Mouse (Mus musculus): ENCODE measurements around the gene Fam124a. TPM values are rescaled to one million over a fixed set of nuclear protein-coding genes. Genes with fewer than 3 reads are reported as not detected.
A peak's percentile ranks its signal among the peaks of the same experiment; 100 is the strongest.
"Not testable (repeated sequence)": the region's sequence is repeated elsewhere in the genome, so short reads cannot be mapped to it uniquely, and the experiment has no call there.

Fam124a gene
- total RNA-seq, 4 experiments from 2014 or later = 1.3 to 3.3 (median 1.8) TPM

DNA sequence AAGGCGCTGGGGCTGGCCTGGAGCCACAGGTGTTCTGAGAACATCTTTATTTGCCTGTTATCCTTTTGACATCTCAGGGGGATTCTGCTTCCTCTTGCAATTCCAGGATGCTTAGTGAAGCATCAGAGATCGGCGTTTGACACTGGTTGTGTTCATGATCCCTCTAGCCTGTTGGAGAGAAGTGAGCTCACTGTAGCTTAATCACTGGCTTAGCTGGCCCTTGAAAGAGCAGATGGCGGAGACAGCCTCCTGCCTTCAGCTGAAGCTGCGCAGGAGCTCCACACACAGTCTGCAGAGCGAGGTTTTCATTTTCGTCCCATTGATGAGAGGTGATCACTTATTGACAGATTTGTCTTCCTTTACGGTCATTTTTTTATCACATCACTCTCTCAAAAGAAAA is 20.3 kb downstream of the Fam124a start:
- DNase-seq = no peak

DNA sequence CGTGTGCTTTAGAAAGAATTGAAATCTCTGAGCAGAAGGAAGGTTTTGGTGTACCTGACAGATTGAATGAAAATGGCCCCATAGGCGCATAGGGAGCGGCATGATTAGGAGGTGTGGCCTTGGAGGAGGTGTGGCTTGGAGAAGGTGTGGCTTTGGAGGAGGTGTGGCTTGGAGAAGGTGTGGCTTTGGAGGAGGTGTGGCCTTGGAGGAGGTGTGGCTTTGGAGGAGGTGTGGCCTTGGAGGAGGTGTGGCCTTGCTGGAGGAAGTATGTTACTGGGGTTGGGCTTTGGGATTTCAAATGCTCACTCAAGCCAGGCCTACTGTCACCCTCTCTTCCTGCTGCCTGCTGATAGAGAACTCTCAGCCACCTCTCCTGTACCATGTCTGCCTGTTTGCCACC is 25.4 kb downstream of the Fam124a start:
- no peak for DNase-seq

DNA sequence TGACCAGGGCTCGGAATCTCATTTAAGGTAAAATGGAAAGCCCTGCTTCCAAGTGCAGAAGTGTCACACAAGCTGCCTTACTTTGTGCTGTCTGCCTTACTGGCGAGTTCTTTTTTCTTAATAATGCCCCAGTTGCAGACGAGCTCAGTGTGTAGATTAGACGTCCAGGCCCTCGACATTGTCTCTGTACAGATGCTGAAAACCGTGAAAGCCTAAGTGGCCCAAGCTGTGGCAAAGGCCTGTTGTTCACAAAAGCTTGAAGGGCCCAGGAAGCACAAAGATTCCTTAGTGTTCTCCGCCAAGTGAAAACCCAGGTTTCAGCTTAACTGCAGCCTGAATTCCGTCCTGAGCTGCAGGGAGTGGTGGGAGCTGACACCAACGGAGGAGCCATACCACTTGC is 26.2 kb downstream of the Fam124a start:
- no peak for DNase-seq

DNA sequence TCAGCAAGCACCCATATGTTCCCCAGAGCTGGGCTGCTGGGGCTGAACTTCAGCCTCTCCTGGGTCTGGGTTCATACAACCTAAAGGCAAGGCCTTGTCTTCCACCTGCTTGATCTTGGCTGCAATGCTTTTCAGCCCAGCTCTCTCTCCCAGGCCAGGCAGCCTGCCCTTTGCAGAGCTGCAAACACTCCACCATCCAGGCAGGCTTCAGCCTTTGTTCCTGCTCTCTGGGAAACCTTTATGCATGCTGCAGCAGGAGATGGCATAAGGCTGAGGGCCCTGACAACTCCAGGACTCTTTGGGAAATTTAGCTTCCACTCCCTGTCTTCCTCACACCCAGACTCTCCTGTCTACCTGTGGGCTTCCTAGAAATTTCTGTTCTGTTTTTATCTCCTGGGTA is 29.1 kb downstream of the Fam124a start:
- DNase-seq = no peak

DNA sequence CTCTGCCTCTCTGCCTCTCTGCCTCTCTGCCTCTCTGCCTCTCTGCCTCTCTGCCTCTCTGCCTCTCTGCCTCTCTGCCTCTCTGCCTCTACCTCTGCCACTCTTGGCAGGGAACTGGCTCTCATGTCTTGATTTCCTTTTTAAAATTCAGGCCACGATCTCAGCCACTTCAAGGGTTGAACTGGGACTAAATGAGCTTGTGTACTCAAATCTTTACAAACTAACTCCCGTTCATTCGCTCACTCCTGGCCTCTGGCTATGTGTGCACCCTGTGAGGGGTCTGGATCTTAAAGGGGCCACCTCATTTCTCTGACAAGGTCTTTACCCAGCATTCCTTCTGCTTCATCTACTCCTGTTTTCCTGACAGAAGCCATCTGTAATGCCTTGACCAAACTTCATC is 29.8 kb downstream of the Fam124a start:
- no peak for DNase-seq

DNA sequence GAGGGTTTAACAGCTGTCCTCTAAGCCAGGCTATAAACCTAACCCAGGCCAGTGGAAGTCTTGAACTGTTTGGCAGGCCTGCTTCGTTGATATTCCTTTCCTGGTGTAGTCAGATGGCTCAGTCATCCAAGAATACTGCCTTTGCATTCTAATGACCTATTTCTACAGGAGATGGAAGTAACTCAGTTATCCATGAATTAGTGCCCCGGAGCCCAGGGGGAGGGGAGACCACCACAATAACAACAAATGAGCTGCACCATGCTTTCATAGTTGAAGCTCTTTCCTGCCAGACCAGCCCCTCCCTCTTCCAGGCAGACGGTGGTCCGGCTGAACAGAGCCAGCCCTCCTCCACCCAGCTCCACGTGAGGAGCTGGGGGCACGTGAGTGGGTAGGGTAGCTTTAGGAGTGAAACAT is 44.6 kb downstream of the Fam124a start:
- DNase-seq = no peak

DNA sequence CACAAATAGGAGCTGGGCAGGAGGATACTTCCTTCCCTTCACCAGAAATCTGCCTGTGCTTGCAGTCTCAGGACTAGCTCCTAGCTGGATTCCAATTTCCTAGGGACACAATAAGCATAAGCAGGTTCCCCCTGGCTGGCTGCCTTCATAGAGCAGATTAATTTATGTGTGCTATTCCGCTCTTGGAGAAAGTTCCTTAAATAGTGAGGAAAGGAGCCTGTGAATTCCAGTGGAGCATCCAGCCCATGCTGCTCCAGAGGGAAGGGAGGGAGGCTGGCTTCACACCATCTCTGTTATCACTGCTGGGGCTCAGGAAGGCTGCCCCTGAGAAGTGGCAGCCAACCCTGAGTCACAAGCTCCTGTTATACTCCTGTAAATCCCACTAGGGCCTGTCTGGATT is 46.7 kb downstream of the Fam124a start:
- no peak for DNase-seq

DNA sequence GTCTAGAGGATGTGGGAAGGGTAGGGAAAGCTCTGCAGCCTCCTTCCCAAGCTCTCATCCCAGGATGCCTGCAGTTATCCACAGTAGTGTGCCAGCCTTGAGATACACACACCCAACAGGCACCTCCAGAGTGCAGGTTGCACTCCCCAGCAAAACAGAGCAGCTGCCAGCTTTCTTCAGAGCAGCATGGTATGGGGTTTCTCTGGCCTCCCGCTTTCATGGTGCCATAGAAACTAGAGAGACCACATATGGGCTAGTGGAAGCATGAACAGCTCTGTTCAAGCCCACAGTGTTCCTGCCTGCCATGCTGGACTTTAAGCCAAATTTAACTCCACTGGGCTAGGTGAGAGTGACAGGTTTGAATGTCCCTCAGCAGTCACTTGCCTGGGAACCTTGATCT is 47.3 kb downstream of the Fam124a start:
- no peak for DNase-seq

DNA sequence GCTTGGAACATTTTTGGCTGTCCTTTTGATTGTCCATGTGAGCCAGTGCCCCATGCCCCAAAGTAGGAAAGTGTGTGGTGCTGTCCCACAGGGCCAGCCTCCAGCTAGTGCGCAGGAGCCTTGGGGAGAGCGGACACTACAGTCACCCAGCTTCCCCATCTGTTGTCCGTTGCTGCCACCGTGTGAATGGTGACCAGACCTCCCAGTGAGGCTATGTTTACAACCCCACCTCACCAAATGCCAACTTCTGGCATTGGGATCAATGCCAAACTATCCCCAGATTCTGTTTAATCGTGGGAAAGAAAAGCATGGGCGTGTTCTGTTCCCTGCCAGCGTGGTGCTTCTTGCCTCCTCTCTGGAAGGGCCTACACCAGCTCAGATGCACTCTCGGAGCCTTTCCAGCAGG is 52.3 kb downstream of the Fam124a start:
- peak; percentile 2 for DNase-seq

DNA sequence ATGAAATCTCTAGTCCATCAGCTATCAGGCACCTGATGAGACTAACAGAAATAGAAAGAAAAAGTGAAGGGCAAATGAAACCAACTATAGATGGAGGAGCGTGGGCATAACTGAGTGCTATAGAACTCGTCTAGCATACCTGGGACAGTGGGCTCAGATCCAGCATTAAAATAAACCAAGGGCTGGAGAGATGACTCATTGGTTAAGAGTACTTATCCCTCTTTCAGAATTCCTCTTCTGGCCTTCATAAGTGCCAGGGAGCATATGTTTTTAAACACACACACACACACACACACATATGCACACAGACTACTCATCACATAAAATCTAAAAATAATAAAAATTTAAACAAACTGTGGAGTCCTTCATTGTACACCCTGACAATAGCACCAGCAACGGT is 54.4 kb downstream of the Fam124a start:
- DNase-seq = no peak

DNA sequence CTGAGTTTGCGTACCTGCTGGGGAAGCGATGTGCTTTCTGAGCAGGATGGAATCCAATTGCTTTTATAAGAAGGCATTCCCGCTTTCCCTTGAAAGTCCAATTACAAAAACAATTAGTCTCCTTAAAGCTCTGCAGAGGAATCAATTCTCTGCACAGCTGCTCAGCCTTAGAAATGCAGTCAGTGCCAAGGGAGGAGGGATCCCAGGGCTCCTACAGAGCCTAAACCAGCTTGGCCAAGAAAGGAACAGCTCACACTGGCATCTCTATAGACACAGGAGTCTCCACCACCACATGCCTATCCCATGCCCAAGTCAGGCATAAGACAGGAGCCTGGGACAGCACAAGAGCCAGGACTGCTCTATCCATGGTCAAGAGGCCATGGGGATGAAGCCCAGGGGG is 66.9 kb downstream of the Fam124a start:
- DNase-seq = no peak

DNA sequence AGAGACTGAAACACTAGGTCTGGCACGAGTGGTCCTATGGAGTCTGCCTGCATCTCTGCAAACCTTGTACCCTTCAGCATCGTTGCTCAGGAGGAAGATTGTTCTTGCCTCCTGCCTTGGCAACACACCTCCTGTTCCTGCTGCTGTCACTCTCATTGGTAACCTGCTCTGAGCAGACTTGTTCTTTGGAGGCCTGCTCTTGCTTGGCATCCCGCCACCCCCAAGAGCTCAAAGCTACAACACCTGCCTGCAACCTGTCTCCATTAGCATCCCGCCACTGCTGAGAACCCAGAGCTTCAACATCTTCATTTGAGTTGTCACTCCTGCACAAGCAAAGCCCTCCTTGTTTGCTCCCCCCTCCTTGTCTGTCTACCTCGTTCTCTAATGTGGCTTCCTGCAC is 72.4 kb downstream of the Fam124a start:
- no peak for DNase-seq

DNA sequence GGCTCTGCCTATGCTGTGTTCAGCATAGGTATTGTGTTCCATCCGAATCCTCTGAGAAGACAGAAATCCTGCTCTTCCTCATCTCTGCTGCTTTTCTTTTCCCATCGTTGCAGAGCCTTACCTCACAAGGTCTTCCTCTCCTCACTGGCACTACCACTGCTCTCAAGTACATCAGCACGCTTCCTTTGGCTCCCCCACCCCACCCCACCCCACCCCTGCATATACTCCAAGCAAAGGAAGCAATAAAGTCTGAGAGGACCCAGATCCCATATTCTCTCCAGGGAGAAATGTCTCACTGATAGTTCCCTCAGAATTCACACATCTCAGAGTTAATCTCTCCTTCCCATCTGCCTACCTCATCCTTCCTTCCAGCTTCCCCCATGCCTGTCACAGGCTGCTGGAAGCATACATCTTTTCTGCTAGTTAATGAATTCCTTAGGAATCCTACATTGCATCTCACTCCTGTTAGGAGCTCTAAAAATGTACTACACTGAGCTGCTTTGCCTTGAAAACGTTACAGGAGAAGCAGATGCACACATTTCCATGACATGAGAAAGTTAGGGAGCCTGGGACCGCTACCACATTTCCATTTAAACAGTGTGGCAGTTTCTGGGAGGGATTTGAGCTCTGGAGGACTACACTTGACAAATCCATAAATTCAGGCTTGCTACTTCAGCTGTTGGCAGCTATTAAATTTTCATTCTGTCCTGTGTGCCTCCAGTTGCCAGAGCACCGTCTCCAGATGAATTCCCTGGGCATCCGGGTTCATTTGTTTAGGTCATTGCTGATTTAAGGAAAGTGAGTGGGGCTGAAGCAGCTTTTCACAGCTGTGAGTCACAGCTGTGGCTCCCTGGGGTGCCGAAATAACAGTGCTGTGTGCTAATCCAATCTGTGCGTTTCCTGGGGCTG is 82.2 kb downstream of the Fam124a start:
- no peak for DNase-seq

DNA sequence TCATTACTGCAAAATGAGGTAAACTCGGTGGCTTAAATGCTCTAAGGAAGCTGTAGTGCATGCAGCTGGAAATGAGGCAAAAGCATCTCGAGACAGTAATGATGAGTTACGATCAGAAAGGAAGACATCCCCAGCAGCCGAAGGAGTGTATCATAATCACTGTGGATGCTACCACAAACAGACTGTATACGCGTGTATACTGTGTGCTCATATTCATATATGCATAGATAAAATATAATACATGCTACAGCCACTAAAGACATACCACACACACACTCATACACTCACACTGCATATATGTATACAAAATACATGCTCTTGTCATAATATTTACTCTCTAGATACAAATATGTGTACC is 82.8 kb downstream of the Fam124a start:
- no peak for DNase-seq

DNA sequence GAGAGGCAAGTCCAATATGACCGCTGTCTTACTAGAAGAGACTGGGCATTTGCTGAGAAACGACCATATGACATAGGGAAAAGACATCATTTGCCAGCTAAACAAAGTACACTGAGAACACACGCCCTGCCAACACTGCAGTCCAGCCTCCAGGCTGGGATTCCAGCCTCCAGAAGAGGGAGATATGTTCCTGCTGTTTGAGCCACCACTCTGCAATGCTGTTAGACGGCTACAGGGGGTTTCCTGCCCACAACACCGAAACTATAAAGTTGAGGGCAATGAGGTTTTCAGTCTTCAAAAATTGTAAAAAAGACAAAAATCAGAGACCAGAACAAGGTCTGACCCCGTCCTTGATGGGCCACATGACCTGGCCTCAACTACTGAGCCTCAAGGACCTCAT is 83.6 kb downstream of the Fam124a start:
- DNase-seq = peak; percentile 13

DNA sequence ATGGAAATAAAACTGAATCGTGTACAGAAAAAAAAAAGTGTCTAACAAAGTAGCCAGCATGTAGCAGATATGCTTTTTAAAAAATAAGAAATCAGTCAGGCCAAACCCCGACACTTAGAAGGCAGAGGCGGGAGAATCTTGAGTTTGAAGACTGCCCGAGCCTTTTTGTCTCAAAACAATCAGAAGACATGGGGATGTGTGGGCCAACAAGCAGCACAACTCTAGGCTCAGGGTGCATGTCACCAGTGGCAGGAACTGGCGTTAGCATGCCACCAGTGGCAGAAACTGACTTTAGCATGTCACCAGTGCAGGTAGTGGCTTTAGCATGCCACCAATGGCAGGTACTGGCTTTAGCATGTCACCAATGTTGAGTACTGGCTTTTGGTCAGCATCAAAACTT is 84.0 kb downstream of the Fam124a start:
- no peak for DNase-seq

DNA sequence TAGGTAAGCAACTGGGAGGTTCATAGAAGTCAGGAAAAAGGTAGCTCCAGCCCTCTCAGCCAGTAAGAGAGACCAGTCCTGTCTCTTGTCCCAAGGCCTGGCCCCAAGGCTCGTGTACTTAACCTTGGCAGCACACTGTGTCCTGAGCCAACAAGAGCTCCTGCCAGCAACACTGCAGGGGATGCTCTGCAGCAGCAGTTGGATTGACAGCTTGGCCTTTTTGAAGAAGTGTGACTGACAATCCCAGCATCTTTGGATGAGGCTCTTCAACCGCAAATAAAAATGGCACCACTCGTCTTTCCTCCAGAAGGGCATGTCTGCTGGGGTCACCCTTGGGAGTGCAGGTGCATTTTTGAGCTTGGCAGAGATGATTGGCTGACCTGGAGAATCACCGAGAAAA is 84.9 kb downstream of the Fam124a start:
- no peak for DNase-seq

DNA sequence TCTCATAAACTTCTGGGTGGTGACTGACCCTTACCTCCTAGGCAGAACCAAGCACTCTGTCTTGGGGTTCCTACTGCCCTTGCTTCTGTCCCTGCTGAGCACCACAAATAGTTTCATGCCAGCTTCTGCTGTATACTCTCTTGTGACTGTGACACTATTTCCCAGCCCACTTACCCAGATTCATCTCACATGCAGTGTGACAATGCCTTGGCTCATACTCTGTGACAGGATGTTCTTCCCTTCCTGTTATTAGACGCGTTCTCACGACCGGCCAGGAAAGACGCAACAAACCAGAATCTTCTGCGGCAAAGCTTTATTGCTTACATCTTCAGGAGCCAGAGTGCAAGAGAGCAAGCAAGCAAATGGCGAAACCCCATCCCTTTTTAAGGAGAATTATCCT is 86.8 kb downstream of the Fam124a start:
- DNase-seq = not testable (repeated sequence)

DNA sequence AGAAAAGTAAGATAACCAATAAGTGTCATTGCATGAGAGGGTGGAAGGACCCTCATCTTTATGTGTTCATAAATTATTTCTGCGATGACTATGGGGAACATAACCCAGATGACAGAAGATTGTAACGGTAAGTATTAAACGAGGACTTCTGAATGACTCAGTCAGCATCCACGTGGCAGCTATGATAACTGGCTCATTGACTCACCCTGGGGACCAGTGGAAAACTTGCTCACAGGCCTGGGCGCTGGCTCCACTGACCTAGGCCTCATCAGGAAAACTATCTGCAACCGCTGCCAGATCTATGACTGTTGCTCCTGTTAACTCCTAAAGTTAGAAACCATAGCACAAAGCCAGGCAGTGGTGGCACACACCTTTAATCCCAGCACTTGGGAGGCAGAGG is 92.9 kb downstream of the Fam124a start:
- no peak for DNase-seq

DNA sequence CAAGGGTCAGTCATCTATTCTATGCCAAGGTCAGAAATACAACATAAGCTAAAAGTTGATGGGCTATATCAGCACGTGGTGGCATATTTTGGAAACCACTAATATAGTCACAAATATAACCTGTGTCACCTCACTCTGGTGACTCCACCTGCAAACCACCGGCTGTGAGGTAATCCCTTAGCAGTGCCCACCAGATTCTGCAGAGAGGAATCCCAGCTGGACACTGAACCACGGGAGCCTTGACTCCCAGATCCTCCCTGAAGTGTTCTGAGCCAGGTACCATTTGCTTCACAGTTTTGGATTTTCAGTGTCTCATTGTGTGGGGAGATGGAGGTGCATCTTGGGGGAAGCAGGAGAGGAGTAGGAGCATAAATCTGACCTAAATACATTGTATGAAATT is 94.8 kb downstream of the Fam124a start:
- DNase-seq = no peak

DNA sequence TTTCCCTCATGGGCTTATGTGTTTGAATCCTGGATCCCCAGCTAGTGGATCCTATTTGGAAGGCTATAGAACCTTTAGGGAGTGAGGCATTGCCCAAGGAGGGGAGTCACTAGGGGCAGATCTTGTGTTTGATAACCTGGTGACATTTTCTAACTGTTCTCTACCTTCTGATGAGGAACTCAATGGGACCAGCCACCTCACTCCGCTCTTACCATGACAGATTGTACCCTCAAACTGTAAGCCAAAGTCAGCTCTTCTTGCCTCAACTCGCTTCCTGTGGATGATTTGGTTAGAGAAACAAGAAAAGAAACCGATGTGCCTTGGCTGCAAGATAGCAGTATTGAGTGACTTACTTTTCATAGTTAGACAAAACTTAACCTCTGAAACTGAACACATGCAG is 96.2 kb downstream of the Fam124a start:
- no peak for DNase-seq

DNA sequence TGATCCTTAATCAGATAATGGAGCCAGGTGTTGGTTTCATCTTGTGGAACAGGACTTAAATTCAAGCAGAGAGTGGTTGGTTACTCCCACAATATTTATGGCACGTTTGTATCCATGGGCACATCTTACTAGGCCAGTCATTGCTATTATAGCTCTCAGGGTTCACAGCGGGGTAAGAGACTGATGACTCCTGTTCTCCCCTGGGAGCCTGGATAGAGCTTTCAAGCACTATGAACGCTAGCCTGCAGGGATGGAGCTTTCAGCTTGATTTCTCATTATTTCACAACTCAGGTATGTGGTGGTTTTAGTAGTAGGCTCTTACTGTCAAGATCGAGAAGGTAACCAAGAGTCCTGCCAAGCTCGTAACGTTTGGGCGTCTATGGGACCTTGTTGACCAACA is 100.5 kb downstream of the Fam124a start:
- DNase-seq = no peak

DNA sequence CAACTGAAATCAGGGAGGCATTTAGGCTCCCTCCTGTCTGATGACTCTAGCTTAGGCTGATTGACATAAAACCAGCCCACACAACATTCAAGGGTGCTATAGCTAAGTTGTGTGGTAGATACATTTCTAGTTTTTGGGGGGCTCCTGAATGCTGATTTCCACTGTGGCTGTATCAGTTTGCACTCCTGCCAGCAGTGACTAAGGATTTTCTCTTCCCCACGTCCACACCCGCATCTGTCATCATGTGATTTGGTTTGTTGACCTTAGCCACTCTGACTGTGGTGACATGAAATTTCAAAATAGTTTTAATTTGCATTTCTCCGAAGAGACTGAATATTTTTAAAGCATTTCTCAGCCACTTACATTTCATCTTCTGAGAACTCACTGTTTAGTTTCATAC is 101.9 kb downstream of the Fam124a start:
- no peak for DNase-seq
